Mouse (Mus musculus) frontal cortex, postnatal 25 days (tissue): ENCODE measurements around the gene Aasdhppt.

Experiments used
- DNase-seq, 2 experiments: peaks; one replicate each; pipeline ENCODE4 v3.0.0; 2022; ENCODE audit warnings: low spot score in 2 of 2

Aasdhppt gene

GRCm38 (mm10) chr9:4309351-4310085, at the start of gene Aasdhppt, which contains the start of gene Kbtbd3:
Gene Aasdhppt (minus strand): TSS chr9:4309471.
Gene Kbtbd3 (plus strand): TSS chr9:4309833.
- peak; percentile 96 to 98 for DNase-seq

GRCm38 (mm10) chr9:4353163-4353562, 43.9 kb upstream of the Aasdhppt start:
- no peak for DNase-seq

- DNase-seq: no peak
Observed at GRCm38 (mm10) chr9:4318939-4319721, 9.9 kb upstream of the Aasdhppt start.

GRCm38 (mm10) chr9:4315746-4316145, 6.5 kb upstream of the Aasdhppt start:
- no peak for DNase-seq

- no peak for DNase-seq
Observed at GRCm38 (mm10) chr9:4313946-4314345, 4.7 kb upstream of the Aasdhppt start.

- DNase-seq: no peak
Observed at GRCm38 (mm10) chr9:4311162-4311561, 1.9 kb upstream of the Aasdhppt start.

GRCm38 (mm10) chr9:4310706-4311105, 1.4 kb upstream of the Aasdhppt start:
- no peak for DNase-seq

GRCm38 (mm10) chr9:4308628-4309350, 482 bp downstream of the Aasdhppt start:
- no peak for DNase-seq

- DNase-seq: no peak
Observed at GRCm38 (mm10) chr9:4304867-4305266, 4.4 kb downstream of the Aasdhppt start.

- no peak for DNase-seq
Observed at GRCm38 (mm10) chr9:4300466-4300865, 8.8 kb downstream of the Aasdhppt start.

GRCm38 (mm10) chr9:4283850-4284249, 25.4 kb downstream of the Aasdhppt start:
- no peak for DNase-seq

- no peak for DNase-seq
Observed at GRCm38 (mm10) chr9:4266881-4267280, 42.4 kb downstream of the Aasdhppt start.

GRCm38 (mm10) chr9:4260746-4261090, 48.6 kb downstream of the Aasdhppt start:
- DNase-seq: no peak

GRCm38 (mm10) chr9:4259841-4260745, 49.2 kb downstream of the Aasdhppt start:
- DNase-seq: no peak

GRCm38 (mm10) chr9:4259074-4259473, 50.2 kb downstream of the Aasdhppt start:
- no peak for DNase-seq
